Mouse (Mus musculus) midbrain, embryonic 13.5 days (tissue): ENCODE data around the gene Tmem100. TPM values are rescaled to one million over a fixed set of nuclear protein-coding genes. Genes with fewer than 3 reads are reported as not detected.

Source experiments
- ATAC-seq: fragments of 200-750 bp; cut with Nextera tagmentation; 2 replicates; pipeline ENCODE4 v1.8.0; 2017; ENCODE audit warnings: mild to moderate bottlenecking, moderate TSS enrichment, moderate library complexity
- H3K27ac ChIP-seq: fragments of 300-500 bp; sonication (generic); 2 replicates; pipeline ENCODE4 v1.5.1; 2015; ENCODE audit warnings: inconsistent platforms, mild to moderate bottlenecking, moderate library complexity
- H3K27me3 ChIP-seq: fragments of 300-500 bp; sonication (generic); 2 replicates; pipeline ENCODE4 v1.6.1; 2015; ENCODE audit warnings: mild to moderate bottlenecking, inconsistent platforms
- H3K36me3 ChIP-seq: fragments of 300-500 bp; sonication (generic); 2 replicates; pipeline ENCODE4 v1.6.1; 2015; ENCODE audit warnings: mild to moderate bottlenecking, inconsistent platforms
- H3K4me1 ChIP-seq: fragments of 300-500 bp; sonication (generic); replicated peaks from 2 replicates; pipeline ENCODE4 v1.6.1; 2015; ENCODE audit warnings: inconsistent platforms
- H3K4me2 ChIP-seq: fragments of 300-500 bp; sonication (generic); replicated peaks from 2 replicates; pipeline ENCODE4 v1.6.1; 2015; ENCODE audit warnings: moderate library complexity, mild to moderate bottlenecking, inconsistent platforms
- H3K4me3 ChIP-seq: fragments of 300-500 bp; sonication (generic); replicated peaks from 2 replicates; pipeline ENCODE4 v1.5.1; 2015; ENCODE audit warnings: mild to moderate bottlenecking, inconsistent platforms
- H3K9ac ChIP-seq: fragments of 300-500 bp; sonication (generic); replicated peaks from 2 replicates; pipeline ENCODE4 v1.6.1; 2015; ENCODE audit warnings: mild to moderate bottlenecking, inconsistent platforms
- H3K9me3 ChIP-seq: fragments of 300-500 bp; sonication (generic); 2 replicates; pipeline ENCODE4 v1.6.1; 2016; ENCODE audit warnings: mild to moderate bottlenecking, inconsistent platforms
- WGBS: fragments of 180-500 bp; shearing (Covaris S2); methylation state at CpG from one replicate; pipeline ENCODE4 v1.1.7; 2015; 5-methylcytosine and 5-hydroxymethylcytosine counted together
- polyA plus RNA-seq: library from polyadenylated mRNA; unstranded; fragments of >200 nt; fragmentation: Nextera tagmentation; extraction: Ambion mirVana; gene quantifications from 2 replicates; pipeline ENCODE4 v1.2.1, GENCODE M21; 2015

The Tmem100 gene
- polyA plus RNA-seq, 1 experiment from 2014 or later, result 6.9 TPM

GRCm38 (mm10) chr11:90025891-90026801, 4.0 kb upstream of the Tmem100 start:
- H3K36me3 ChIP-seq, result no peaks in the 10 kb centered on the region
- H3K4me3 ChIP-seq, result no peak overlapping the region
- no peak overlapping the region for H3K27ac ChIP-seq
- no peak overlapping the region for H3K4me2 ChIP-seq
- peaks cover 21% of the 10 kb centered on the region for H3K4me1 ChIP-seq
- H3K27me3 ChIP-seq, result peaks cover 15% of the 10 kb centered on the region
- no peaks in the 10 kb centered on the region for H3K9me3 ChIP-seq
- WGBS, result 63% methylated on average over 14 of the region's 14 CpGs
- H3K9ac ChIP-seq, result no peak overlapping the region
- ATAC-seq, result no peak

GRCm38 (mm10) chr11:90026802-90027174, 3.4 kb upstream of the Tmem100 start:
- Histone ChIP-seq H3K4me3 (no peak overlapping the region), H3K27me3 (peaks cover 21% of the 10 kb centered on the region), H3K9me3 (no peaks in the 10 kb centered on the region), H3K27ac (no peak overlapping the region), H3K36me3 (no peaks in the 10 kb centered on the region), H3K4me2 (no peak overlapping the region), H3K9ac (no peak overlapping the region), H3K4me1 (peaks cover 24% of the 10 kb centered on the region)
- ATAC-seq, result no peak
- WGBS, result 71% methylated on average over 5 of the region's 5 CpGs

- Histone ChIP-seq H3K27me3 (peaks cover 25% of the 10 kb centered on the region), H3K4me1 (peaks cover 24% of the 10 kb centered on the region), H3K4me2 (no peak overlapping the region), H3K9me3 (no peaks in the 10 kb centered on the region), H3K36me3 (no peaks in the 10 kb centered on the region), H3K27ac (no peak overlapping the region), H3K9ac (no peak overlapping the region), H3K4me3 (no peak overlapping the region)
- ATAC-seq, result no peak
- WGBS, result 39% methylated on average over 7 of the region's 7 CpGs
Measured at GRCm38 (mm10) chr11:90027216-90027615, 2.9 kb upstream of the Tmem100 start.

GRCm38 (mm10) chr11:90028746-90029145, 1.4 kb upstream of the Tmem100 start:
- no peak overlapping the region for H3K9ac ChIP-seq
- peaks cover 30% of the 10 kb centered on the region for H3K4me1 ChIP-seq
- WGBS, result 93% methylated on average over 8 of the region's 8 CpGs
- no peak overlapping the region for H3K4me3 ChIP-seq
- no peaks in the 10 kb centered on the region for H3K36me3 ChIP-seq
- ATAC-seq, result no peak
- H3K27me3 ChIP-seq, result peaks cover 28% of the 10 kb centered on the region
- H3K9me3 ChIP-seq, result no peaks in the 10 kb centered on the region
- no peak overlapping the region for H3K4me2 ChIP-seq
- no peak overlapping the region for H3K27ac ChIP-seq

- H3K4me3 ChIP-seq, result no peak overlapping the region
- no peaks in the 10 kb centered on the region for H3K36me3 ChIP-seq
- H3K27me3 ChIP-seq, result peaks cover 28% of the 10 kb centered on the region
- no peak overlapping the region for H3K27ac ChIP-seq
- H3K4me2 ChIP-seq, result peak overlapping the region; percentile 25; the same call in 1 of the 2 replicates
- no peak for ATAC-seq
- peaks cover 30% of the 10 kb centered on the region for H3K4me1 ChIP-seq
- WGBS, result 44% methylated on average over 10 of the region's 10 CpGs
- H3K9ac ChIP-seq, result no peak overlapping the region
- no peaks in the 10 kb centered on the region for H3K9me3 ChIP-seq
Measured at GRCm38 (mm10) chr11:90029354-90029753, 794 bp upstream of the Tmem100 start.

- Histone ChIP-seq H3K4me2 (peak overlapping the region; percentile 54), H3K27ac (no peak overlapping the region), H3K4me3 (peak overlapping the region; percentile 32), H3K9me3 (no peaks in the 10 kb centered on the region), H3K36me3 (no peaks in the 10 kb centered on the region), H3K4me1 (peaks cover 30% of the 10 kb centered on the region), H3K27me3 (peaks cover 28% of the 10 kb centered on the region), H3K9ac (peak overlapping the region; percentile 32; the same call in 1 of the 2 replicates)
- ATAC-seq, result no peak
- WGBS, result 2% methylated on average over 15 of the region's 15 CpGs
Measured at GRCm38 (mm10) chr11:90030557-90030956, 409 bp downstream of the Tmem100 start.

- Histone ChIP-seq H3K4me2 (peak overlapping the region; percentile 54), H3K9ac (peak overlapping the region; percentile 32; the same call in 1 of the 2 replicates), H3K27ac (no peak overlapping the region), H3K4me3 (peak overlapping the region; percentile 32), H3K4me1 (peaks cover 29% of the 10 kb centered on the region), H3K27me3 (peaks cover 28% of the 10 kb centered on the region), H3K9me3 (no peaks in the 10 kb centered on the region), H3K36me3 (no peaks in the 10 kb centered on the region)
- 26% methylated on average over 7 of the region's 7 CpGs for WGBS
- ATAC-seq, result no peak
Measured at GRCm38 (mm10) chr11:90031076-90031475, 928 bp downstream of the Tmem100 start.

GRCm38 (mm10) chr11:90032807-90033206, 2.7 kb downstream of the Tmem100 start:
- Histone ChIP-seq H3K4me1 (peaks cover 27% of the 10 kb centered on the region), H3K9ac (no peak overlapping the region), H3K36me3 (no peaks in the 10 kb centered on the region), H3K9me3 (no peaks in the 10 kb centered on the region), H3K27ac (no peak overlapping the region), H3K4me2 (peak overlapping the region; percentile 29), H3K4me3 (no peak overlapping the region), H3K27me3 (peaks cover 28% of the 10 kb centered on the region)
- ATAC-seq, result no peak
- 22% methylated on average over 8 of the region's 8 CpGs for WGBS

- no peak for ATAC-seq
- Histone ChIP-seq H3K9me3 (no peaks in the 10 kb centered on the region), H3K4me3 (no peak overlapping the region), H3K27me3 (peaks cover 28% of the 10 kb centered on the region), H3K36me3 (no peaks in the 10 kb centered on the region), H3K9ac (no peak overlapping the region), H3K27ac (no peak overlapping the region), H3K4me1 (peaks cover 27% of the 10 kb centered on the region), H3K4me2 (peak overlapping the region; percentile 29)
- WGBS, result 36% methylated on average over 5 of the region's 5 CpGs
Measured at GRCm38 (mm10) chr11:90033442-90033841, 3.3 kb downstream of the Tmem100 start.

GRCm38 (mm10) chr11:90034646-90035045, 4.5 kb downstream of the Tmem100 start:
- peaks cover 23% of the 10 kb centered on the region for H3K27me3 ChIP-seq
- no peaks in the 10 kb centered on the region for H3K9me3 ChIP-seq
- WGBS, result 90% methylated on average over 12 of the region's 12 CpGs
- H3K27ac ChIP-seq, result no peak overlapping the region
- no peak overlapping the region for H3K4me2 ChIP-seq
- no peak overlapping the region for H3K4me3 ChIP-seq
- peaks cover 23% of the 10 kb centered on the region for H3K4me1 ChIP-seq
- H3K9ac ChIP-seq, result no peak overlapping the region
- H3K36me3 ChIP-seq, result no peaks in the 10 kb centered on the region
- no peak for ATAC-seq

- Histone ChIP-seq H3K27me3 (peaks cover 17% of the 10 kb centered on the region), H3K9ac (no peak overlapping the region), H3K4me2 (no peak overlapping the region), H3K4me1 (peaks cover 16% of the 10 kb centered on the region), H3K9me3 (no peaks in the 10 kb centered on the region), H3K27ac (no peak overlapping the region), H3K4me3 (no peak overlapping the region), H3K36me3 (no peaks in the 10 kb centered on the region)
- WGBS, result 92% methylated on average over 14 of the region's 14 CpGs
- no peak for ATAC-seq
Measured at GRCm38 (mm10) chr11:90035532-90035931, 5.4 kb downstream of the Tmem100 start.

- peaks cover 7% of the 10 kb centered on the region for H3K4me1 ChIP-seq
- no peak overlapping the region for H3K27ac ChIP-seq
- peaks cover 10% of the 10 kb centered on the region for H3K27me3 ChIP-seq
- no peaks in the 10 kb centered on the region for H3K36me3 ChIP-seq
- no peak overlapping the region for H3K9ac ChIP-seq
- no peaks in the 10 kb centered on the region for H3K9me3 ChIP-seq
- WGBS, result 89% methylated on average over 4 of the region's 4 CpGs
- H3K4me2 ChIP-seq, result no peak overlapping the region
- H3K4me3 ChIP-seq, result no peak overlapping the region
- ATAC-seq, result no peak
Measured at GRCm38 (mm10) chr11:90036416-90036815, 6.3 kb downstream of the Tmem100 start.
